Mouse (Mus musculus) lung, embryonic 15.5 days (tissue): ENCODE results near the gene Klf7. TPM values are rescaled to one million over a fixed set of nuclear protein-coding genes. Genes with fewer than 3 reads are reported as not detected.

Experiments
- ATAC-seq: fragments of 200-750 bp; cut with Nextera tagmentation; 2 replicates; pipeline ENCODE4 v1.8.0; 2017; ENCODE audit warnings: moderate number of reproducible peaks, borderline replicate concordance; ENCODE audit not compliant: low FRiP score, low TSS enrichment; ENCODE audit errors: extremely low read depth
- H3K27ac ChIP-seq: fragments of 300-500 bp; sonication (generic); 2 replicates; pipeline ENCODE4 v1.5.1; 2015; ENCODE audit warnings: moderate library complexity, mild to moderate bottlenecking, inconsistent platforms
- H3K27me3 ChIP-seq: fragments of 300-500 bp; sonication (generic); 2 replicates; pipeline ENCODE4 v1.6.1; 2015; ENCODE audit warnings: inconsistent platforms
- H3K36me3 ChIP-seq: fragments of 300-500 bp; sonication (generic); 2 replicates; pipeline ENCODE4 v1.6.1; 2015; ENCODE audit warnings: inconsistent platforms
- H3K4me1 ChIP-seq: fragments of 300-500 bp; sonication (generic); 2 replicates; pipeline ENCODE4 v1.6.1; 2015; ENCODE audit warnings: inconsistent platforms
- H3K4me2 ChIP-seq: fragments of 300-500 bp; sonication (generic); 2 replicates; pipeline ENCODE4 v1.6.1; 2015; ENCODE audit warnings: inconsistent platforms, mild to moderate bottlenecking, moderate library complexity
- H3K4me3 ChIP-seq: fragments of 300-500 bp; sonication (generic); 2 replicates; pipeline ENCODE4 v1.5.1; 2015; ENCODE audit warnings: mild to moderate bottlenecking, inconsistent platforms
- H3K9ac ChIP-seq: fragments of 300-500 bp; sonication (generic); 2 replicates; pipeline ENCODE4 v1.6.1; 2015; ENCODE audit warnings: inconsistent platforms
- H3K9me3 ChIP-seq: fragments of 300-500 bp; sonication (generic); 2 replicates; pipeline ENCODE4 v1.6.1; 2016; ENCODE audit warnings: inconsistent platforms
- WGBS: fragments of 180-500 bp; shearing (Covaris S2); methylation state at CpG from one replicate; pipeline ENCODE4 v1.1.7; 2015; 5-methylcytosine and 5-hydroxymethylcytosine counted together
- polyA plus RNA-seq: library from polyadenylated mRNA; unstranded; fragments of >200 nt; fragmentation: Nextera tagmentation; extraction: Ambion mirVana; gene quantifications from 2 replicates; pipeline ENCODE4 v1.2.1, GENCODE M21; 2015

The Klf7 gene
- polyA plus RNA-seq, 1 experiment from 2014 or later, result 23.9 TPM

DNA sequence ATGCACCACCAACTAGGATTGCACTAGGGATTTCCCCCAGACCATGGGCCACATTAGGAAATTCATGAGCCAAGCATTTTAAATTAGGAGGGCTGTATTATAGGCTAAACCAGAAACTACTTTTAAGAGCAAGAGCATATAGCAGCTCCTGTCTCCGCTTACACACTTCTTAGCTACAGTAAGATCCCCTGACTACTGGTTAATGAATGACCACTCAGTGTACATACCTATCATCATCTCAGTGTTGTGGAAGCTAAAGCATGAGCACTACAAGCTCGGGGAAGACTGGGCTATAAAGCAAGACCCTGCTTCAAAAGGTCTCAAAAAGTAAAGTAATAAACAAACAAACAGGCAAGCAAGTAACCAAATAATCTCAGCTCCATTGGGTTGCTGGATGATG lies 65.5 kb downstream of the Klf7 start:
- no peak for ATAC-seq
- H3K4me1 ChIP-seq, result peaks cover 25% of the 10 kb centered on the region
- H3K27ac ChIP-seq, result no peak overlapping the region
- no peak overlapping the region for H3K4me2 ChIP-seq
- H3K9me3 ChIP-seq, result no peaks in the 10 kb centered on the region
- no peaks in the 10 kb centered on the region for H3K27me3 ChIP-seq
- no peaks in the 10 kb centered on the region for H3K36me3 ChIP-seq
- H3K4me3 ChIP-seq, result no peak overlapping the region
- H3K9ac ChIP-seq, result no peak overlapping the region
- 64% methylated on average over 2 of the region's 2 CpGs for WGBS

DNA sequence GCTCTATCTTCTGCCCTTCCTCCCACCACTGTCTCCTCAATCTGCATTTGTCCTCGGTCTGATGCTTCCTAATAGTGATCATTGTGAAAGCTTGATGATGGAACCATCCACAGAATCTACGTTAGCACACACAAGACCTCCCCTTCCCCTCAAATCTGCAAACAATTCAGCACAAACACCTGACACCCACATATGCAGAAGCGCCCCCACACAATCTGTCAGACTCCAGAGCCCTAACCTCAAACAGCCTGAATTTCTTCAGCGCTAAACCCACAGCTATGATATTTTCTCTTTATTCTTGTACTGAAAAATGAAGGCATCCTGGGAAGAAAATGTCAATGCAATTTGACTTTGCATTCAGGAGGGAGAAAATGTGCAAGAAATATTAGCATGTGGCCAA lies 66.1 kb downstream of the Klf7 start:
- H3K27me3 ChIP-seq, result no peaks in the 10 kb centered on the region

DNA sequence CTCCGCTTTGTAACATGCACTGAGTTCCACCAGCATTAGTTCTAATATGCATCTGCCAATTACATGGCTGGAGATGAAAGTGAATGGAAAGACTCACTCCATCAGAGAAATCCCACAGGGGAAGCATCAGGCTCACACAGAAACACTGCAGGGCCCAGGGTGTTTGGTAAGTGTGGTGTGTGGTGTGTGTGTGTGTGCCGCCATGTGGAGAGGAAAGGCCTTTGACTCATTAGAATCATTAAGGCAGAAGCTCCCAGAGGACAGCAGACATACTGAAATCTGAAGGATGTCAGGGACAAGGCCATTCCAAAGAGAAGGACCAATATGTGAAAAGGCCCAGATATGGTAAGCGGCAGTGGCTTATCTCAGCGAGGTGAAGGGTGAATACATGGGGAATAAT lies 66.9 kb downstream of the Klf7 start:
- Histone ChIP-seq H3K4me2 (no peak overlapping the region), H3K36me3 (no peaks in the 10 kb centered on the region), H3K27me3 (no peaks in the 10 kb centered on the region), H3K27ac (no peak overlapping the region), H3K9ac (no peak overlapping the region), H3K4me1 (peaks cover 18% of the 10 kb centered on the region), H3K4me3 (no peak overlapping the region), H3K9me3 (no peaks in the 10 kb centered on the region)
- 79% methylated on average over 4 of the region's 4 CpGs for WGBS
- ATAC-seq, result no peak

More for the DNA sequence above, 66.1 kb downstream of the Klf7 start:
- Histone ChIP-seq H3K4me1 (peaks cover 24% of the 10 kb centered on the region), H3K4me3 (no peak overlapping the region), H3K4me2 (no peak overlapping the region), H3K36me3 (no peaks in the 10 kb centered on the region), H3K9ac (no peak overlapping the region), H3K27ac (no peak overlapping the region), H3K9me3 (no peaks in the 10 kb centered on the region)
- 84% methylated on average over 4 of the region's 4 CpGs for WGBS
- no peak for ATAC-seq

- Histone ChIP-seq H3K4me2 (no peak overlapping the region), H3K9ac (no peak overlapping the region), H3K27me3 (no peaks in the 10 kb centered on the region), H3K36me3 (no peaks in the 10 kb centered on the region), H3K9me3 (no peaks in the 10 kb centered on the region), H3K27ac (no peak overlapping the region), H3K4me1 (peaks cover 19% of the 10 kb centered on the region), H3K4me3 (no peak overlapping the region)
- ATAC-seq, result no peak
- WGBS, result 49% methylated on average over 7 of the region's 7 CpGs
Observed at GRCm38 (mm10) chr1:64052069-64052750, 69.9 kb downstream of the Klf7 start.

- Histone ChIP-seq H3K4me3 (no peak overlapping the region), H3K4me1 (peaks cover 34% of the 10 kb centered on the region), H3K27me3 (no peaks in the 10 kb centered on the region), H3K27ac (no peak overlapping the region), H3K9ac (no peak overlapping the region), H3K36me3 (no peaks in the 10 kb centered on the region), H3K9me3 (no peaks in the 10 kb centered on the region), H3K4me2 (no peak overlapping the region)
- WGBS, result 78% methylated on average over 4 of the region's 4 CpGs
- ATAC-seq, result no peak
Observed at GRCm38 (mm10) chr1:64048567-64048966, 73.5 kb downstream of the Klf7 start.

GRCm38 (mm10) chr1:64046802-64047156 lies 75.3 kb downstream of the Klf7 start:
- no peak overlapping the region for H3K4me2 ChIP-seq
- peaks cover 35% of the 10 kb centered on the region for H3K4me1 ChIP-seq
- H3K9ac ChIP-seq, result no peak overlapping the region
- H3K9me3 ChIP-seq, result no peaks in the 10 kb centered on the region
- H3K36me3 ChIP-seq, result no peaks in the 10 kb centered on the region
- no peaks in the 10 kb centered on the region for H3K27me3 ChIP-seq
- ATAC-seq, result no peak
- no peak overlapping the region for H3K4me3 ChIP-seq
- H3K27ac ChIP-seq, result no peak overlapping the region

DNA sequence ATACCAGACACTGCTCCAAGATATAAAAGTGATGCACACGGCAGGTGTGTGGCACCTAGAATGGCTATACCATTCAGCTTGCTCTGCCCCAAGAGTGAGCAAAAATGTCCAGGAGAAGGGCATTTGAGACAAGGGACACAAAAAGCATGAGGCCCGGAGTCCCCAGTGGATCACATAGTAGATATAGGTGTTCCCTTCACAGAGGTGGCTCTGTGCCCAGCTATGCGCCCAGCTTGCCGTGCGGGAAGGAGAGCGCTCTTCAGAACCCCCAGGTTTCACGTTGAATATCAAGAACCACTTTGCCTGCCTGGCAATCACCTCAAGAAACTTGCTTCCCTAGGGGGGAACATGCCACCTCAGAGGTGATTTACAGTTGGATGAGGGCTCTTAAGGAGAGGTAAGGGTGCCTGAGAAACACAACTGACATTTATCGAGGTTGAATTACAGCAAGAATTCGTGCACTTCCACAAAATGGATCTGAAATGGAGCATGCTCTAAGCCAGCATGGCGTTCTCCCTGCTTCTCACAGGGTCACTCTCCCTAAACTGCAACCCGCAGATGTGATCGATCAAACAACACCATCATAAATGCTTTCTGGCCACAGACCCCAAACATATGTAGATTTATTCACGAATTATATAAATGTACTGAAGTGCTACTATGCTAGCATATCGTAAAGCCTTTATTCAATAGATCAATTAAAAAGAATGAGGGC lies 75.8 kb downstream of the Klf7 start:
- Histone ChIP-seq H3K27me3 (no peaks in the 10 kb centered on the region), H3K9ac (no peak overlapping the region), H3K4me2 (0 out of 2 replicates have a peak overlapping the region, but pooled peaks have one; percentile 6), H3K36me3 (no peaks in the 10 kb centered on the region), H3K9me3 (no peaks in the 10 kb centered on the region), H3K4me1 (peaks cover 36% of the 10 kb centered on the region), H3K27ac (peak overlapping the region; percentile 51; the same call in 1 of the 2 replicates), H3K4me3 (no peak overlapping the region)
- peak; percentile 82 for ATAC-seq
- WGBS, result 42% methylated on average over 14 of the region's 14 CpGs

DNA sequence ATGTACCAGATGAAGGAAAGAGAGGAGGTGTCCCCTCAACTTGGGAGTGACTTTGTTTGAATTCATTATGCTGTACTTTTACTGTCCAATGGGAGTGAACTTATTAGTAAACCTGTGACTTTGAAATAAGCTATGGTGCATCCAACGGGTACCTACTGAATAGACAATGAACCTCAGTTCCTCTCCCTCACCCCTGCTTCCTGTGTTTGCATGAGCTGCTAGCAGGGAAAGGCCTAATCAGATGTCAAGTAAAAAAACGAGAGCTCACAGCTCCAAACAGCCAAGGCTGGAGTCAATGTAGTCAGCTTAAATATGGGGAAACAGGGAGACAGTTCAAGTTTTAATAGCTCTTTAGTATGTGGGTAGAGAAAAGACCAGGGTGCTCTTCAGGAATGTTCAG lies 77.5 kb downstream of the Klf7 start:
- WGBS, result 25% methylated on average over 2 of the region's 2 CpGs
- H3K27ac ChIP-seq, result no peak overlapping the region
- H3K36me3 ChIP-seq, result 0 out of 2 replicates have a peak, but pooled peaks cover 3% of the 10 kb centered on the region
- H3K4me3 ChIP-seq, result no peak overlapping the region
- no peaks in the 10 kb centered on the region for H3K27me3 ChIP-seq
- no peak overlapping the region for H3K4me2 ChIP-seq
- no peaks in the 10 kb centered on the region for H3K9me3 ChIP-seq
- H3K9ac ChIP-seq, result no peak overlapping the region
- peaks cover 39% of the 10 kb centered on the region for H3K4me1 ChIP-seq
- ATAC-seq, result no peak

DNA sequence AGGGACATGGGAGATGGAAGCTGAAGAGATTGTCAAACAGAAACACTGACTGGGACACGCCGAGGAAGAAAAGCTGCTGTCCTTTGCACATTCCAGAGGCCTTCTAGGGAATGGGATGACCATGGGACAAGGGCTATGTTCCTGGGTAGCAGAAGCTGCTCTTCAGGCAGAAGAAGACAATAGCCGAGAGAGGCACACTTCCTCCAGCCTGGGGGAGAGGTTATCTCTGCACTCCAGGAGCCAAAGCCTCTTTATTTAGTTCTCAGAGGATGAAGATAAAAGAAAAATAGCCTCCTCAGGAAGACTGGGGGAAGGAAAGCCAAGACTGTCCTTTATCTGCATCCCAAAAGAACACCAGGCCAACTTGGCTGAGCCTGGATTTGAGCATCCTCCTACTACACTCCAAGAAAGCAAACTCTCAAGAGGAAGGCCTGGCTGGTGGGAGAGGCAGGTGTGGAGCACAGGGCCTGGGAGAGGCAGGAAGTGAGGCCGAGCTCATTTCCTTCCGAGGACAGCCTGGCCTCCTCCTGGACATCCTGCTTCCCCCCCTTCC lies 81.2 kb downstream of the Klf7 start:
- H3K36me3 ChIP-seq, result 0 out of 2 replicates have a peak, but pooled peaks cover 3% of the 10 kb centered on the region
- no peak overlapping the region for H3K4me2 ChIP-seq
- peak overlapping the region; percentile 5; the same call in 1 of the 2 replicates for H3K27ac ChIP-seq
- peaks cover 54% of the 10 kb centered on the region for H3K4me1 ChIP-seq
- no peak overlapping the region for H3K9ac ChIP-seq
- ATAC-seq, result peak; percentile 55
- 52% methylated on average over 4 of the region's 5 CpGs for WGBS
- H3K4me3 ChIP-seq, result no peak overlapping the region
- H3K9me3 ChIP-seq, result no peaks in the 10 kb centered on the region
- H3K27me3 ChIP-seq, result no peaks in the 10 kb centered on the region

DNA sequence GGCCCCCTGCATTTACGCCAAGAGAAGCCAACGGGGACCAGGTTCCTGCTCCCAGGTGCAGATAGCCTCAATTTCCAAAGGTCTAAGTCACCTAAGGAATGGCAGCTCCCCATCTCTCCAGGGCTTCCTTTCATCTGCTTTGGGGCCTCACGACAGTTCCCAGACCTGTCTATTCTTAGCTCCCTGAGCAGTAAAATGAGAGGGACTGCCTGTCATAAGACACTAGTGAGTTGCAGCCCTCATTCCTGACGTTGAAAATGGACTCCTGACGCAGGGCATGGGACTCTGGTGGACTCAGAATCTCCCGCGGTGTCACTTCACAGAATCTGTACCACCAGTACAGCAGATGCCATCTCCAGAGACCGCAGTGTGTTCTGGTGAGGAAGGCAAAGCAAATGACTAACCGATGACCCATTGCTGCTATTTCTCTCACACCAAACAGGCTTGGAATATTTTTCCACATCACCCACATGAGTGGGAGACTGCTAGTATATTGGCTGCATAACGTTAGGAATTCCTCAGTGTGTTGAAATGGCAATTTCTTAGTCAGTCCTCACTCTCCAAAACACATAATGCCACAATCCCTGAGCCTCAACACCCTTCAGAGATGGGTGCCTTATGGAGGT lies 81.9 kb downstream of the Klf7 start:
- H3K27me3 ChIP-seq, result no peaks in the 10 kb centered on the region
- no peak for ATAC-seq
- H3K4me1 ChIP-seq, result peaks cover 56% of the 10 kb centered on the region
- no peak overlapping the region for H3K4me3 ChIP-seq
- 79% methylated on average over 10 of the region's 10 CpGs for WGBS
- H3K9me3 ChIP-seq, result no peaks in the 10 kb centered on the region
- no peak overlapping the region for H3K4me2 ChIP-seq
- H3K27ac ChIP-seq, result peak overlapping the region; percentile 5; the same call in 1 of the 2 replicates
- H3K36me3 ChIP-seq, result 0 out of 2 replicates have a peak, but pooled peaks cover 3% of the 10 kb centered on the region
- H3K9ac ChIP-seq, result no peak overlapping the region

DNA sequence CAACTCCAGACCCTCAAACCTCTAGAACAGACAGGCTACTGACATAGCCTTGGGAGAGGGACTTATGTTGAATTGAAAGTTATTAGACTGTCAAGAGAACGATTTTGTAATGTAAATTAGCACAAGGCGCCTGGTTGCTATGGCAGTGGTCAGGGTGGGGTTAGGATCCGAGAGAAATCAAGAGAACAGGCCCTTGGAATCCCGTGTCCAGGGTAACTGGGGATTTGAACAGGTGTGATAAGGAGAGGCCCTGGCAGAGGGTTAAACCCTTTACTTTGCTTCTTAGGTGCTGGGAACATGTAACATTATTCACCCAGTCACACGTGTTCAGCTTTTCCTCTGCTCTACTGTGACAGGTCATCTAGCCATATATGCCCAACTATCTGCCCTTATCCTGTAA lies 83.7 kb downstream of the Klf7 start:
- 47% methylated on average over 5 of the region's 5 CpGs for WGBS
- H3K36me3 ChIP-seq, result 0 out of 2 replicates have a peak, but pooled peaks cover 3% of the 10 kb centered on the region
- H3K9ac ChIP-seq, result no peak overlapping the region
- H3K27me3 ChIP-seq, result no peaks in the 10 kb centered on the region
- no peak overlapping the region for H3K4me3 ChIP-seq
- no peak overlapping the region for H3K27ac ChIP-seq
- H3K9me3 ChIP-seq, result no peaks in the 10 kb centered on the region
- H3K4me1 ChIP-seq, result peaks cover 53% of the 10 kb centered on the region
- H3K4me2 ChIP-seq, result no peak overlapping the region
- ATAC-seq, result no peak

DNA sequence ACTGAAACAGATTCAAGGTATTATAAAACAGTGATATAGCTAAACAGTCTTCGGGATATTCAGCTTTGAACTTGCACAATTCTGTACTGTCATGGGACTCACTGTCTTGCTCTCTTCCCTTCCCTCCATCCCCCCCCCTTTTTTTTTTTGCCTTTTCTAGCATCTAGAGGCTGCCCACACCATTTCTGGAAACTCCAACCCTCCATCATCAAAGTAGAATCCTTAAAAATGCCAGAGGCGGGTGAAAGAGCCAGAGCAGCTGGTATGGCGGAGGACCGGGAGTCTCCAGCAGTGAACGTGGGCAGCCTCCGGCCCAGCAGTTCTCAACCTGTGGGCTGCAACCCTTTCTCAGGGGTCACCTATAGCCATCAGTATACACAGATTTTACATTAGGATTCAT lies 84.3 kb downstream of the Klf7 start:
- no peak for ATAC-seq
- Histone ChIP-seq H3K4me3 (no peak overlapping the region), H3K27me3 (no peaks in the 10 kb centered on the region), H3K4me1 (peaks cover 50% of the 10 kb centered on the region), H3K9ac (no peak overlapping the region), H3K9me3 (no peaks in the 10 kb centered on the region), H3K4me2 (no peak overlapping the region), H3K36me3 (0 out of 2 replicates have a peak, but pooled peaks cover 3% of the 10 kb centered on the region), H3K27ac (no peak overlapping the region)
- 87% methylated on average over 6 of the region's 6 CpGs for WGBS
